Mouse (Mus musculus) right cerebral cortex, adult 2 months (tissue): ENCODE measurements around the gene BC035044.
"Not testable (repeated sequence)": the region's sequence is repeated elsewhere in the genome, so short reads cannot be mapped to it uniquely, and the experiment has no call there.

Experiments
- DNase-seq, 2 experiments: peaks; one replicate each; pipeline ENCODE4 v3.0.0; 2021 to 2022; ENCODE audit warnings: low spot score in 2 of 2

Gene BC035044

DNA sequence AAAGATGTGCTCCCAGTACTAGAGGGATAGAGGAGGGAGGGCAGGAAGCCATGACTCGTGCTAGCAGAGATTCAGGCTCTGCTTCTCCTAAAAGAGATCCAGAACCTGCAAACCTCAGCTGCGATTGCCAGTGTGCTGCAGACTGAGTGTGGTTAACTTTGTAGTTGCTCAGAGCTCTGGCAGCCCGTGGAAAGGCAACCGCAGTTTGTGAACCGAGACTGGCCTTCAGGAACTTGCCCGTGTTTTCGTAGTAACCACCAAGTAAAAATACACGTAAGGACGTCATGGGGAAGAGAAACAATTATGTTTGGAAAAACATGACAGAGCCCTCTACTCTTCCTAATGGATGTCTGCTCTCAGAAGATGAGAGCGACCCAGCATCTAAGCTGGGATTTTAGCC is 57.9 kb downstream of the BC035044 start:
- DNase-seq: no peak

DNA sequence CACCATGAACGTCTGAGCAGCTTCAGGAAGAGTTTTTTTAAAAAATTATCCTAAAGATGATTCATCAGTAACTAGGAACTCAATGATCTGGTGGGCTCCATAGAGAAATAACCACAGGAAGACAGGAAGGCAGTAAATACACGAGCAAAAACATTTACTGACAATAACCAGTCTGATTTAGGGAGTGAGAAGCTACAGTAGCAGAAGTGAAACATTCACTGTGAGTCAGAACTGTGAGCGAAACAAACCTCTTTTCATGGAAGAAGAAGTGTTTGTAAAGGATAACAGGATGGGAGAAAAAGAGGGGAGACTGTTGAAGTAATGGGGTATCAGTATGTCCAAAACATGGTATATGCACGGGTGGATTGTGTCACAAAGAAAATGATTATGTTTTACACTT is 61.1 kb downstream of the BC035044 start:
- DNase-seq: no peak

DNA sequence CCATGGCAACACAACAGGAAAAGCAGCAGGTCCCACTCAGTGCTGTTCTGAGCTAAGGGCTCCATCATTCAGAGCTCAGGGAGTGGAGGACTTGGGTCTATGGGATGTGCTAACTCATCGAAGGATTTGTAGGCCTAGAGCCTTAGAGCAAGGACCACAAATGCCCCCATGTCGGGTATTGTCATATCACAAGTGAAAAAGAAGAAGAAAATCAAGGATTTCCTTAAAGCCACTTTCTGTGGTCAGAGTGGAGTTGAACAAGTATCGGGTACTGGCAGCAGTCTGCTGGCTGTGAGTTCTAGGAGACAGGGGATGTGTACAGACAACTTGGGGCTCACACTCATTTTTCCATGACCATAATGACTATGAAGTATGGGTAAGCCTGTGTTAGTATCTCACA is 64.1 kb downstream of the BC035044 start:
- DNase-seq: no peak

DNA sequence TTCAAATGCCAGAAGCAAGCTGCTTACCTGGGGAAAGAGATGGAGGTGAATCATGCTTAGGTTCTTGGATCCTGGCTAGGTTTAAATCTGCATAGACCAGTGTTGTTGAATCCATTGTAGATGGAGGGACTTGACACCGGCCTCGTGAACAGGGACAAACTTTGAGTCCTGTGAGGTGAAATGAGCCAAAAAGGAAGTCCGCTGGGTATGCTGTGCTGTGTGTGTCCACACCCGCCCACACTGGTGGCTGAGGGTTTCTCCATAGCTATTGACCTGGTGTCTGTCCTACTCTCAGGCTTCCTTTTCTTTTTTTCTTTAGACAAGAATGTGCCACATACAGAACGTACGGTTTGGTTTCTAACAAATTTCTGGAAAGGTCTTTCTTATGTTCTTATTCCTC is 64.8 kb downstream of the BC035044 start, which contains the start of the genes Gm44511 and Klrb1b:
TSS of gene Gm44511 (minus strand) at position 184 of the 400 bp plus-strand sequence.
TSS of gene Klrb1b (minus strand) at position 200 of the 400 bp plus-strand sequence.
- no peak for DNase-seq

DNA sequence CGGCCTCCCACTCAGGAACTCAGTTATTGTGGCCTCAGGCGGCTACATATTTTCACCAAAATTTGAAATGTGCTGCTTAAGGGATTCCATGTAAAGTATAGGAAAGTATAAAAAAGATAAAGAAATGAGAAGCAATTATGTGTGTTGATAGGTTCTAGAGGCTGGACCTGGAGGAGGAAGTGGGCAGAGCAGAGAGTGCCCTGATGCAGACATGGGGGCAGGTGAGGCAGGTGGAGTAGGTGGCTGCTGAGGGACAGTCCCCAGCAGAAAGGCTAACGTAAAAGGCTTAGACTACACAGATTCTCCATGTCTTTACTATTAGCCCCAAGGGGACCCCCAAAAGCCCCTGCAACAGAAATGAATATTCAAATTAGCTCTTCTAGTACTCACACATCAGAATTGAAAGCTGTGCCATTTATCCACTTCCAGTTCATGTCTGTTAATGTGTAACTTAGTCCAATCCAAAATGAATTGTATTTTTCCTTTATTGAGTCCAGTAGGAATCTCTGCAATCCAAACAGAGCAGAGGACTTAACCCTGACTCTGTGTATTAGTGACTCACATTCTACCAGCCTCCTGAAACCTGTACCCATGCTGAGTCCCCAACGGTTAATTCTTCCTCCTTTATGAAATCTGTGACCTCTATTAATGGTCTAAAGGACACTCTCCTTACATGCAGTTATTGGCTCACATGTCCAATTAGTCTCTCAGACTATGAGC is 72.7 kb downstream of the BC035044 start:
- DNase-seq: no peak

DNA sequence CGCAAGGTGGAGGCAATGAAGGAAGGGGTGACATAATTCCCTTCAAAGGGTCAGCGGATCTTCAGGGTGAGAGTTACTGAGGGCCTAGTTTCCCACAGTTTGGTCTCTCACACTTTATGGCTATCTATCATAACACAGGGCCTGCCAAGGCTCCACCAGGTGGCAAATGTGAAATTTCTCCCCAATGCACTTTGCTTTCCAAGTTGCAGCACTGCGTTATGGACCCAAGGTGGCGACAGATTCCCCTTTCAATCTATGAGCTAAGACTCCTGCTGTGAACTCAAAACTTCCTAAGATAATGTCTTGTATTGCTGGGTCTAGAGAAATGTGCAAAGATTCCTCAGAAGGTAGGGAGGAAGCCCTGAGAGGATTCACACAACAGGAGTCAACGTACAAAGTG is 82.4 kb downstream of the BC035044 start:
- no peak for DNase-seq

DNA sequence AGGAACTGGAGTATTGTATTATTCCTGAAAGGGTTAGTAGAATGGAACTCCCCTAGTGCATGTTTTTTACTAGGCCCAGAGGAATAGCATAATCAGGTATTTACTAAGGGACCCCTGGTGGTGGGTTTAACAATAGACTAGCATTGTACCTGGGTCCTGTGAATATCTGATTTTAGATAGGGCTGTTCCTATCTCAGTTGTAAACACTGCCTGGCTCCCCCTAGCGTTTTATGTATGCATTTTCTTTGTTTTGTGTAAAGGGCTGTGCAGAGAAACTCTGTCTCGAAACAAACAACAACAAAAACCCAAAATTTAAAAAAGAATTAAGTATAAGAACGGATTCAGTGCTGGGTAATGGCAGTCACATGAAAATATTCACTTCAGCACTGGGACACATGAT is 83.9 kb downstream of the BC035044 start:
- no peak for DNase-seq

DNA sequence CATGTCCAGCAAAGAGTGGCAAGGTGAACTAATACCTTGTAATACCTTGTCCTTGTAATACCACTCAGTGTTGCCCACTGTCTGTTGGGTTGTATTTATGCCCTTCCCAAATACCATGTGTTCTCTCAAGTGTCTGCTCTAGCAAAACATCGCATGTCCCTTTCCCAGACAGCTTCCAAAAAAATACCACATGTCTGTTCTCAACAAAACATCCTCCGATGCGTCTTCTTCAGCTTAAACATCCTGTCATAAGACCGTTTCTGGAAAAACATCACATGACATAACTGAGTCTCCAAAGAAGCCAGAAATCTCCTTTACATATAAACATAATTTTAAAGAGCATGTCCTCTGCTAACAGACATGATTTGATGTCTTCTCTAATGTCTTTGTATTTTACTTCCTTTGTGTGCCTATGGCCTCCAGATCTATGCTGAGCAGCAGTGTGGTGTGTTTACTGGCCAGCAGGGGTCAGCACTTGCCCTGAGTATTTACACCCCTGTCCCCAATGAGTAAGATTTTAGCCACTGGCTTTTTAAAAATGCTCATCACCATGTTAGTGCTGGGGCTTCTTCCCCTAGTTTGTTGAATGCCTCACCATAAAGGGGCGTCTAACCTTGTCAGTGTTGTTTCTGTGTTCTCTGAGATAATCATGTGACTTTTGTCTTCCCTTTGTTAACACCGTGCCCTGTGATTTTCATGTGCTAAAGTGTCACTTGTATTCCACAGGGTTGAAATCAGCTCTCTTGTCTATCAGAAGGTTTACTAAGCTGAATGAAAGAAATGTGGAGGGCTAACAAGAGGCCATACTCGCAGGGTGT is 85.9 kb downstream of the BC035044 start:
- peak in 1 of 2 experiments; percentile 56 for DNase-seq

DNA sequence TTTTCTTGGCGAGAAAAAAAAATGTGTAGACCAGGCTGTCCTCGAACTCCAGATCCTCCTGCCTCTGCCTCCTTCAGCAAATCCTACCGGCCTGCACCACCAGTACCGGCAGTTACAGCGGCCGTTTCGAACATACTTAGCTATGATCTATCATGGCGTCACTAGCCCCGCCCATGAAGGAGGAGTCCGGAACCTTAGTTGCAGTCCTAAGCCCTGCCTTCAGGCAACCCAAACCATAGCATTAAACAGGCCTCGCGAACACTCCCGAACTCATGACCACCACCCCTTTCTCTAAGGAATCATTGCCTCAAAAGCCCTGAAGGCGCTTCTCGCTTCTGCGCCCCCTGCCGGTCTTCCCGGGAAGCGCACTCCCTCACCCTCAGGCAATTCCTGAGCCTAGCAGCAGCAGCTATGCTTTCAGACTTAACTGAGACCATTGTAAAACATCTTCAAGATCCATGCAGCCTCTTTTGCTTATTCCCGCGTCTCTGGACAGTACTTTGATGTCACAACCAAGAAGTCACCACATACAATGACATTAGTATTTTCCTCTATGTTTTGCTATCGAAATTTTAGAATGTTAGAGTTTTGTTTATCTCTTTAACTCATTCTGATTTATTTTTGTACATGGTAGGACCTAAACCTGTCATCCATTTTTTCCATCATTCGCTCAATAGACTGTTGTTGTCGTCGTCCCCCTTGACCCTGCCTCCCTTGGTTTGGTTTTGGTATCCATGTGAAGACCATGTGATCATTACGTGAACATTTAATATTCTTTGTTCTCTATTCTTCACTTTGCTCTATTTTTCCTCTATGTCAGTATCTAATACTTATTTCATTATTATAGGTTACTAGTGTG is 87.7 kb downstream of the BC035044 start:
- DNase-seq: peak; percentile 99

DNA sequence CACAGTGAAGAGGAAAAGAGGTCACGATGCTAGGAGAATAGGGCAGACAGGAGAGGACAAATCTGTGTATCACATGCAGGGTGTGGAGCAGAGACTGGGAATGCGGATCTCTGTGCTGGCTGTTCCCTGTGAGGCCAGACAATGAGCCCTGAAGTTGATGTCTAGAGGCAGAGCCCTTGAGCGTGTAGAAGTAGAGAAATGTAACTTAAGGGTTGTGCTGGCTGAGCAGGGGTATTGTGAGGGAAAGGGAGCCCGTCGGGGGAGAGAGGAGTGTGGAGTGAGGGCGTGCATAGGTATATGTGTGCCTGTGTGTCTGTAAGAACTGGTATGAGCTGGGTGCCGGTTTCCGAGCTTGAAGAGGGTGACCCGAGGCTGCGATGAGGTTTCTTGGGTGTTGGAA is 88.4 kb downstream of the BC035044 start:
- no peak for DNase-seq

DNA sequence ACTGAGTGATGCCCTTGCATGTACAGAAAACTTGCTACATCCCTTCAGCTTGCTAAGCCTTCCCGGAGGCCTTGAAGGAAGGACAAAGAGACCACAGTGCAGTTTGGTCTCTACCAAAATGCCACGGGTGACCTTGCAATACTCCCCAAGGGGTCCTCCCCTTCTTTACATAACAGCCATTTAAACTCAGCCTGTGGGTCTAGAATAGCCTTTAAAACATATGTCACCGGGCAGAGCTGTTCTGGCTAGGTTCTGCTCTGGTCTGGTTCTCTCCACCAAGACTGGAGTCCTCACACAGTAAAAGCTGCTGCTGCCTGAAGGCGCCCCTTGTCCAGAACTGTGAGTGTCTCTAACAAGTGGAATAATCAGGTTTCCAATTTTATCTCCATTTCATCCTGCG is 90.2 kb downstream of the BC035044 start:
- DNase-seq: not testable (repeated sequence)

DNA sequence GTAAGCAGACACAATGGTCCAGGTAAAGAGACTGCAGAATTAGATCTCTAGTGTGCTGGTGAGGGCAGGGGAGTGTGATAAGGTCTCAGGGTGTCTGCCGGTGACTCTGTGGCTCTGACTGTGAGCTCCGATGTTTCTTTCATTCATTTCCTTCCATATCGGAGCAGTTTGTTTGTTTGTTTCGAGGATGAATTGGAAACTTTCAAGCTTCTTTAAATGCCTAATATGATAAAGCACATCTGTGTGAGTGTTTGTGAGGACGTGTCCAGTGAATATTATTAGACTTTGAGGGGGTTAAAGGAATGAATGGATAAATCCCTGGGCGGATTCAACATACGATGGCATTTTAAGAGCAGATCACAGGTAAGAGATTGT is 91.0 kb downstream of the BC035044 start:
- DNase-seq: no peak

DNA sequence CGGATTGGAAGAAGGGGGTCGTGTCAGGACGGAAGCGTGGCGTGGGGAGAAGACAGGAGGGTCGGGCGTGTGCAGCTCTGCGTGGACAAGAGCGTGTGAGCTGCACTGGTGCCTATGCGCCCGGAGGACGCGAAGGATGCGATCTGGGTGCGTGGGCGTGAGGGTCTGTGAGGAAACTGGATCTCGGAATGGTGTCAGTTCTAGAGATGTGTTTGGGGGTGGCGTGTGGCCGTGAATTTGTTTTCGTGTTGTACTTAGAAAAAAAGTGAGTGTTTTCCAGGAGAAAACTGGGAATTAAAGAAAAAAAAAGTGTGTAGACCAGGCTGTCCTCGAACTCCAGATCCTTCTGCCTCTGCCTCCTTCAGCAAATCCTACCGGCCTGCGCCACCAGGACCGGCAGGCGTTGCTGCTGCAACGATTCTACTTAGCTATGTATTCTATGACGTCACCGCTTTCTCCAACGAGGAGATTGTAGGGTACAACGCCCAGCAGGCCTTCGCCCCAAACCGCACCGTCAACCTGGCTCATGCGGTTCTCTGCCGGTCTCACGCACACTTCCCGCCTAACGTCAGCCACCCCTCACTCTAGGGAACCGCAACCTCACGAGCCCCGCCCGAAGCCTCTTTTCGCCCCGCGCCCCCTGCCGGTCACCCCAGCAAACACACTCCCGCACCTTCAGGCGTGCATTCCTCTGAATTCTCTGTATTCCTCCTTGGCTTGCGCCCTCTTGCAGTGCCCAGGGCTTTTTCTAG is 91.6 kb downstream of the BC035044 start:
- DNase-seq: peak; percentile 91 to 92
